Mouse (Mus musculus) stomach, embryonic 15.5 days (tissue): ENCODE results near the gene Npr1. TPM values are rescaled to one million over a fixed set of nuclear protein-coding genes. Genes with fewer than 3 reads are reported as not detected.

ENCODE experiments used
- ATAC-seq: fragments of 200-750 bp; cut with Nextera tagmentation; 2 replicates; pipeline ENCODE4 v1.8.0; 2017; ENCODE audit warnings: low read depth, moderate number of reproducible peaks, moderate TSS enrichment; ENCODE audit not compliant: insufficient read depth, low FRiP score
- H3K27ac ChIP-seq: fragments of 300-500 bp; sonication (generic); 2 replicates; pipeline ENCODE4 v1.5.1; 2015; ENCODE audit warnings: mild to moderate bottlenecking, inconsistent platforms
- H3K27me3 ChIP-seq: fragments of 300-500 bp; sonication (generic); replicated peaks from 2 replicates; pipeline ENCODE4 v1.6.1; 2015; ENCODE audit warnings: inconsistent platforms
- H3K36me3 ChIP-seq: fragments of 300-500 bp; sonication (generic); 2 replicates; pipeline ENCODE4 v1.6.1; 2015; ENCODE audit warnings: inconsistent platforms
- H3K4me1 ChIP-seq: fragments of 300-500 bp; sonication (generic); 2 replicates; pipeline ENCODE4 v1.6.1; 2015; ENCODE audit warnings: inconsistent platforms
- H3K4me2 ChIP-seq: fragments of 300-500 bp; sonication (generic); 2 replicates; pipeline ENCODE4 v1.6.1; 2015; ENCODE audit warnings: mild to moderate bottlenecking, inconsistent platforms
- H3K4me3 ChIP-seq: fragments of 300-500 bp; sonication (generic); replicated peaks from 2 replicates; pipeline ENCODE4 v1.5.1; 2015; ENCODE audit warnings: inconsistent platforms
- H3K9ac ChIP-seq: fragments of 300-500 bp; sonication (generic); 2 replicates; pipeline ENCODE4 v1.6.1; 2015; ENCODE audit warnings: inconsistent platforms
- H3K9me3 ChIP-seq: fragments of 300-500 bp; sonication (generic); 2 replicates; pipeline ENCODE4 v1.6.1; 2016; ENCODE audit warnings: inconsistent platforms
- WGBS: fragments of 180-500 bp; shearing (Covaris S2); methylation state at CpG from one replicate; pipeline ENCODE4 v1.1.7; 2015; 5-methylcytosine and 5-hydroxymethylcytosine counted together
- polyA plus RNA-seq: library from polyadenylated mRNA; unstranded; fragments of >200 nt; fragmentation: Nextera tagmentation; extraction: Ambion mirVana; gene quantifications from 2 replicates; pipeline ENCODE4 v1.2.1, GENCODE M21; 2015

Gene Npr1
- polyA plus RNA-seq, 1 experiment from 2014 or later, result 5.7 TPM

DNA sequence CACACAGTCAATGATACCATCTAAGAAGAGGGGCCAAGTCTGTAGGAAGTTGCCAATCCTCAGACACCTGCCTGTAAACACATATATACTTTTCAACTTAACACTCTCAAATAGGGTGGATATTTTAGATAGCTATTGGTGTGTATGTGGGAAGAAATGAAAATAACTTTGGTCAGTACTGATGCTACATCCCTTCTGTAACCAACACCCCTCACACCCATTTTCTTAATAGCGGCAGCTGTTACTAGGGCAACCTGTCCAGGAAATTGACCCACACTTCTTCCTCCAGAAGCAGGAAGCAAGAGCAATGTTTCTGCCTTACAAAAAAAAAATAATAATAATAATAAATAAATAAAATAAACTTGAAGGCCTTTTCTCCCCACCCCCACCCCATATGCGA, 33.3 kb downstream of the Npr1 start:
- WGBS, result 15% methylated on average over 2 of the region's 2 CpGs
- peak overlapping the region; percentile 95; the same call in 1 of the 2 replicates for H3K27ac ChIP-seq

DNA sequence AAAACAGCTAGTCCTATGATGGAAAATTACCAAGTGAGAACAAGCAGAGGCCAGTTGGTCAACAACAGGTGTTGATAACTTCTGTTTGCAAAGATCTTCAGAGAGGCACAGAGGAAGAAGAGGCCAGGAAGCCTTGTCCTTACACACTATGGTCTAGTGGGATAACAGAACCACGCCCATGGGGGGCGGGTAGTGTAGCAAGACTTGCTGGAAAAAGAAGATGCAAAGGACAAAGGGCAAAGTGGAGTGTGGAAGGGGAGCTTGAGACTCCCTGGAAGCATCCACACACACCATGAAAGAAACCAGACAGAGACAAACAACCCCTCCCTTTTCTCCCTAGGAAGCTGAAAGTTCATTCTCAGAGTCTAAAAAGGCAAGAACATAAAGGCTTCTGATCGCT, 36.1 kb downstream of the Npr1 start:
- H3K27ac ChIP-seq, result no peak overlapping the region
- no peak overlapping the region for H3K4me3 ChIP-seq
- 0 out of 2 replicates have a peak, but pooled peaks cover 4% of the 10 kb centered on the region for H3K36me3 ChIP-seq
- peaks cover 21% of the 10 kb centered on the region for H3K4me1 ChIP-seq
- H3K9me3 ChIP-seq, result no peaks in the 10 kb centered on the region
- H3K27me3 ChIP-seq, result no peaks in the 10 kb centered on the region
- 78% methylated on average over 3 of the region's 3 CpGs for WGBS
- no peak for ATAC-seq
- H3K4me2 ChIP-seq, result no peak overlapping the region
- H3K9ac ChIP-seq, result no peak overlapping the region

More for the DNA sequence above, 33.3 kb downstream of the Npr1 start:
- no peaks in the 10 kb centered on the region for H3K27me3 ChIP-seq
- H3K4me3 ChIP-seq, result peak overlapping the region; percentile 70
- no peaks in the 10 kb centered on the region for H3K9me3 ChIP-seq
- H3K4me2 ChIP-seq, result peak overlapping the region; percentile 91
- no peaks in the 10 kb centered on the region for H3K36me3 ChIP-seq
- H3K4me1 ChIP-seq, result peaks cover 21% of the 10 kb centered on the region
- peak overlapping the region; percentile 77; the same call in 1 of the 2 replicates for H3K9ac ChIP-seq
- no peak for ATAC-seq

DNA sequence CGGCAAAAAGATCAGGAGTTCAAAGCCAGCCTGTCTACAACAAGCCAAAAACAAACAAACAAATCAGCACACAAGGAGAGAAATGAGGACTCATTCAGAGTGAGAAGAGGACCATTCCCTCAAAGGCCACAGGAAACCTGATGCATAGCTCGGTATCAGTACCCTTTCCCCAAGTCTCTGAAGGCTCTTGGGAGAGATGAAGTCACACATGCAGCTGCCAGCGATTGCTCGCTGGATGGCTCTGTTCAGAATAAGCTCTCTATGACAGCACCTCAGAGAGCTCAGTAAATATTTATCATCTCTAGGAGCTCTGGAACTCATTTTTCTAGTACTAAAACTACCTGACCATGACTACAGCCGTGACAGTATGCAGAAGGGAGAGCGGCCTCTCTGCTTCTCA, 37.5 kb downstream of the Npr1 start:
- H3K9ac ChIP-seq, result no peak overlapping the region
- no peaks in the 10 kb centered on the region for H3K9me3 ChIP-seq
- H3K27me3 ChIP-seq, result no peaks in the 10 kb centered on the region
- H3K27ac ChIP-seq, result no peak overlapping the region
- H3K36me3 ChIP-seq, result peaks cover 10% of the 10 kb centered on the region
- H3K4me1 ChIP-seq, result peaks cover 17% of the 10 kb centered on the region
- no peak for ATAC-seq
- no peak overlapping the region for H3K4me2 ChIP-seq
- 63% methylated on average over 6 of the region's 6 CpGs for WGBS
- H3K4me3 ChIP-seq, result no peak overlapping the region

DNA sequence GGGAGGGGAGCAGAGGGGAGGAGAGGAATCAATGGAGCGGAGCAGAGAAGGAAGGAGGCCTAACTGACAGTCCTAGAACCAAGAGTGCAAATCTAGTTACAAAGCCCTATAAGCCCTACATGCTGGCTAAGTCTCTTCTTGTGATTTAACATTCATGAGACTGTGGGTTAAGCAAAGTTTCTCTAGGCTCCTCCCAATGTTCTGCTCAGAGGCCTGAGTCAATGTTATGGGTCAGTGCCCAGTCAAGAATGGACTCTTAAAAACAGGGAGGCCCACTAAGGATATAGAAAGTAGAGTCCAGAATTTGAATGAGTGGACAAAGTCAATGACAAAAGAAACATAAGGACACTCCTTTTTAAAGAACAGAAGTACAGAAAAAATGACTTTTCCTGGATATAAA, 38.1 kb downstream of the Npr1 start:
- WGBS, result 69% methylated on average over 1 of the region's 1 CpGs
- H3K4me3 ChIP-seq, result no peak overlapping the region
- peaks cover 17% of the 10 kb centered on the region for H3K4me1 ChIP-seq
- no peak for ATAC-seq
- H3K27ac ChIP-seq, result no peak overlapping the region
- H3K9me3 ChIP-seq, result no peaks in the 10 kb centered on the region
- H3K4me2 ChIP-seq, result no peak overlapping the region
- no peak overlapping the region for H3K9ac ChIP-seq
- peaks cover 16% of the 10 kb centered on the region for H3K36me3 ChIP-seq
- H3K27me3 ChIP-seq, result no peaks in the 10 kb centered on the region

DNA sequence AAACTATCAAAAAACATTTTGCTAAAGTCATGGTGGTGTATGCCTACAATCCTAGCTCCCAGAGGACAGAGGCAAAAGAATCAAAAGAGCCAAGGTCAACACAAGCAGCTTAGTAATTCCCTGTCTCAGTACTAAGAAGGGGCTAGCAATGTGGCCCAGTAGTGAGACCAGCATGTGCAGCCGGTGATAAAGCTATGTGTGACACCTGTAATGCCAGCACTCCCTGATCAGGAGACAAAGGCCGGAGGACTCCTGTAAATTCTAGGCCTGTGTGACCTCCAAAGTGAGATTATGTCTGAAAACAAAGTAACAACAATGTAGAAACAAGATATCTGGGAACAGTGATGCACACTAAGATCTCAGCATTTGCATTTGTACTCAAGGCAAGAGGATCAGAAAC, 40.2 kb downstream of the Npr1 start:
- Histone ChIP-seq H3K4me3 (no peak overlapping the region), H3K27ac (no peak overlapping the region), H3K4me1 (peaks cover 4% of the 10 kb centered on the region; the same call in 1 of the 2 replicates), H3K27me3 (no peaks in the 10 kb centered on the region), H3K4me2 (no peak overlapping the region), H3K36me3 (peaks cover 24% of the 10 kb centered on the region), H3K9me3 (no peaks in the 10 kb centered on the region), H3K9ac (no peak overlapping the region)
- WGBS, result 72% methylated on average over 2 of the region's 2 CpGs
- no peak for ATAC-seq

DNA sequence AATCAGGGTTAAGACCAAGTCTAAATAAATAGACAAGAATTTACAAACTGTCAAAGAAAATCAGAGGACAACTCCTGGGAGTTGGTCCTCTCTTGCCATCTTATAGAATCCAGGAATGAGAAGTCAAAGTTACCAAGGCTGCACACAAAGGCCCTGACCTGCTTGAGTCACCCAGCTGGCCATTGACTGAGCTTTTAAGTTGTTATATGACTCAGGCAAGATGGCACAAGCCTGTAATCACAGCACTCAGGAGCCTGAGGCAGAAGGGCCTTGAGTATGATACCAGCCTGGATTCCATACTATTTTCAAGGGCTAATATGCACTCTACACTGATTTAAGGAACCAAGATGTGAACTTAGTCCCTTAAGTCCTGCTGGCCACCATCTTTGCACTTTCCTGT, 42.1 kb downstream of the Npr1 start:
- no peak overlapping the region for H3K4me3 ChIP-seq

DNA sequence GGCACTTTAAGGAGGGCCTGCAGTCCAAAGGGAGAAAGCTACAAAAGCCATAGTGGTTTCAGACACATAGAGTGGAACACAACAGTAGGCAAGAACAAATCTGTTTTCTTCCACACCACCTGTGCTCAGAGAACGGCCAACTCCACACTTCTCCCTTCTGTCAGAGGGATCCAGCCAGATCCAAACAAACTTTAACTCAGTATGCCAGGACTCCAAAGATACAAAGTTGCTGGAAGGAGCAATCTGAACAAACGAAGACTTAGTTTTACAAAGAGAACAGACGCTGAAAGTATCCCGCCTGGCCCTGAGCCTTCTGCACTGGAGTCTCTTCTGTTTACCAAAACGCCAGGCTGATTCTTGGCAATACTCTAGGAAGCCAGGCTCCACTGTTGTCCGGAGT, 45.0 kb downstream of the Npr1 start:
- ATAC-seq, result no peak
- H3K36me3 ChIP-seq, result peaks cover 41% of the 10 kb centered on the region

More for the DNA sequence above, 42.1 kb downstream of the Npr1 start:
- Histone ChIP-seq H3K4me2 (no peak overlapping the region), H3K4me1 (no peaks in the 10 kb centered on the region; the same call in 1 of the 2 replicates), H3K9me3 (no peaks in the 10 kb centered on the region), H3K36me3 (peaks cover 32% of the 10 kb centered on the region), H3K27me3 (no peaks in the 10 kb centered on the region), H3K27ac (no peak overlapping the region), H3K9ac (no peak overlapping the region)
- ATAC-seq, result no peak

DNA sequence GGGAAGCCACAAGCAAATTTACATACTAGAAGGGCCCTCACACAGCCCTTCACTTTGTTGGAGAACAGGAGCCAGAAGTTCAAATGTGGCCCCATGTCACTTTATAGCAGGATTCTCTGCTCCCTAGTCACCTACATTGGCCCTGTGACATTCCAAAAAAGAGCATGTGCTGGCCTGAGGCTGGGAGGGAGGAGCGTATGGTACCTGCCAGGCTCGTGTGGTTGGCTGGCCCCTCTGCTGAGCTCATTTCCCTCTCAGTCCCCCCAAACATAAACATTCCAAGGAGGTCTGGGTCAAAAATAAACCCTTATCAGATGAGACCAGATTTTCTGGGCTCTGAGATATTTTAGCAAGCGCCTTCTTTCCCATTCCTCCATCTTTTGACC, 52.7 kb downstream of the Npr1 start:
- no peak; the same call in 1 of the 2 replicates for ATAC-seq
- H3K9me3 ChIP-seq, result no peaks in the 10 kb centered on the region
- H3K4me1 ChIP-seq, result no peaks in the 10 kb centered on the region
- no peak overlapping the region for H3K9ac ChIP-seq
- H3K36me3 ChIP-seq, result peaks cover 46% of the 10 kb centered on the region
- no peaks in the 10 kb centered on the region for H3K27me3 ChIP-seq
- H3K4me3 ChIP-seq, result no peak overlapping the region
- WGBS, result 44% methylated on average over 3 of the region's 3 CpGs
- H3K27ac ChIP-seq, result no peak overlapping the region
- H3K4me2 ChIP-seq, result no peak overlapping the region

More for the DNA sequence above, 45.0 kb downstream of the Npr1 start:
- Histone ChIP-seq H3K4me1 (no peaks in the 10 kb centered on the region), H3K4me3 (no peak overlapping the region), H3K9ac (no peak overlapping the region), H3K27me3 (no peaks in the 10 kb centered on the region), H3K27ac (no peak overlapping the region), H3K4me2 (no peak overlapping the region), H3K9me3 (no peaks in the 10 kb centered on the region)
- WGBS, result 84% methylated on average over 6 of the region's 6 CpGs

DNA sequence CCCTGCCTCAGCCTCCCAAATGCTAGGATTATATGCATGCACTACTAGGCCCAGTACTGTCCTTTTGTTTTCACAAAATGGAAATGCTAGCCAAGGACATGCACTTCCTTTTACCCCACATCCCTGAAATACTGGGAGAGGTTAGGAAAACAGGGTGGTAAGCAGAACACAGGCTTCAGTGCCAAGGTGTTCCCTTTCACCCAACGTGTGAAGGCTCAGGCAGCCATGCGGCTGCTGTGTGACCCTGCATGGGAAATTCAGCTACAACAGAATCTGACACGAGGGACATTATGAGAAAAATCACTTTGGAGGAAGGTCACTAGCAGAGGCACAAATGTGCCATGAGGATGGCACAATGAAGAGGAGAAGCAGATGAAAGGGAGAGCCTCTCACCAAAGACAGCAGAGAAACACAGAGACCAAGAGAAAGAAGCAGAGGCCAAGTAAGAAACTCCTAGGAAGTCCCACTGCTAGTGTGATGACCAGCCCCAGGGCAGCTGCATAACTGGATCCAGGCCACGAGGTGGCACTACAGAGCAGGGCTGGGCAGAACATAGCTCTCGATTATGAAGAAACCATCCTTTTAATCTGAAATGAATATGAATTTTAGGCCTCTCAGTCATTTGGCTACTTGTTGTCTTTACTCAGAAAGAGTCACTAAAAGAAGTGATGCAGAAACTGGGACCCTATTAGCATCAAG, 53.2 kb downstream of the Npr1 start:
- ATAC-seq, result peak; percentile 60; the same call in 1 of the 2 replicates
- 45% methylated on average over 5 of the region's 5 CpGs for WGBS
- Histone ChIP-seq H3K36me3 (peaks cover 46% of the 10 kb centered on the region), H3K4me3 (no peak overlapping the region), H3K4me1 (no peaks in the 10 kb centered on the region), H3K27ac (no peak overlapping the region), H3K9ac (no peak overlapping the region), H3K27me3 (no peaks in the 10 kb centered on the region), H3K9me3 (no peaks in the 10 kb centered on the region), H3K4me2 (no peak overlapping the region)

DNA sequence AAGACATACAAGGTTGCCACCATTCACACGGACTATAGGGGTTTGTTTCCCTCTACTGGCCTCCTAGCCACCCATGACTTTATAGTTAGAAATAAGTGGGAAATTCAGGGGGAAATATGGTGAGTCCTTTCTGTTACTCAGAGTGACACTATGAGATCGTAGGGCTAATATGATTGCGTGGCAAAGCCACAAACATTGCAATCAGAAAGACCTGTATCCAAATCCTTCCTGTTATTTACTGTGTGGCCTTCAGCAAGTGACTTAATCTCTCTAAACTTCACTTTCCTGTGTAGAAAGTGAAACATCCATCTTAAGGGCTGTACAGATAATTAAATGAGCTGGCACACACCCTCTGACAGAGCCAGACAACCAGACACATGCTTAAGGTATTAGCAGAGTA, 56.9 kb downstream of the Npr1 start:
- no peak overlapping the region for H3K9ac ChIP-seq
- 88% methylated on average over 3 of the region's 3 CpGs for WGBS
- H3K4me3 ChIP-seq, result no peak overlapping the region
- no peaks in the 10 kb centered on the region for H3K27me3 ChIP-seq
- no peak overlapping the region for H3K27ac ChIP-seq
- H3K36me3 ChIP-seq, result peaks cover 55% of the 10 kb centered on the region
- no peaks in the 10 kb centered on the region for H3K4me1 ChIP-seq
- H3K4me2 ChIP-seq, result no peak overlapping the region
- no peaks in the 10 kb centered on the region for H3K9me3 ChIP-seq
- no peak for ATAC-seq

DNA sequence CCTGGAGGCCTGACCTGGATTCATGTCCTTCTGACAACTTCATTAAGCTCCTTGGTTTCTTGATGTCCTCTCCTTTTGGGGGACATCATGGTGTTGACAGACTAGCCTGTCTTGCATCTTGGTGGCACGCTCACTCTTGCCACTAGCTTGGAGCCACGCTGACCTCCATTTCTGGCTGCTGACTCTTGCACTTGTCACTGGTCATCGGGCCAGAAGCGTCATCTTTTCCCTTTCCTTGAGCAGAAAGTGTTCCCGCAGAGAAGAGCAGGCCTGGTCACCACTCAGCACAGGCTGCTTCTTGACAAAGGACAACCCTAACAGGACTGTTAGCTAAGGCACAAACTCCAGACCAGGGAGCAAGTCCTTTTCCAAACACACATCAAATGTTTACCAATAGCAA, 59.3 kb downstream of the Npr1 start:
- ATAC-seq, result no peak
- Histone ChIP-seq H3K9ac (no peak overlapping the region), H3K36me3 (peaks cover 65% of the 10 kb centered on the region), H3K4me1 (no peaks in the 10 kb centered on the region), H3K4me2 (no peak overlapping the region), H3K27me3 (no peaks in the 10 kb centered on the region), H3K4me3 (no peak overlapping the region), H3K9me3 (no peaks in the 10 kb centered on the region), H3K27ac (no peak overlapping the region)
- WGBS, result 88% methylated on average over 5 of the region's 5 CpGs

DNA sequence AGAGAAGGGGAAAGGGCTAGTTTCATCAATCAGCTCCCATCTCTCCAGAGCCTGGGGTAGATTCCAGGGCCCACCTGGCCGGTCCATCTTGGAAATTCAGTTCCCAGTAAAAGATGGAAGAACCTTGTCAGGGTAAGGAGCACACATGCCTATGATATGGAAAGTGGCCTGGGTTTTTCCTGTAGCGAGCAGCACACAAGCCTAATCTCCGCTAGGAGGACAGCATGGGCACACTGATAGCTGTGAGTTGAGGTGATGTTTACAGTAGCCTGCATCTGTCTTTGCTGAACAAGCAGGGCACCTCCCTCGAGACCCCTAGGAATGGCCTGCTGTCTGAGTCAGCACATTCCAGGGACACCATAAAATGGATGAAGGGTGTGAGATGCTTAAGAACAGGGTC, 61.1 kb downstream of the Npr1 start:
- no peak for ATAC-seq
- 64% methylated on average over 4 of the region's 4 CpGs for WGBS

DNA sequence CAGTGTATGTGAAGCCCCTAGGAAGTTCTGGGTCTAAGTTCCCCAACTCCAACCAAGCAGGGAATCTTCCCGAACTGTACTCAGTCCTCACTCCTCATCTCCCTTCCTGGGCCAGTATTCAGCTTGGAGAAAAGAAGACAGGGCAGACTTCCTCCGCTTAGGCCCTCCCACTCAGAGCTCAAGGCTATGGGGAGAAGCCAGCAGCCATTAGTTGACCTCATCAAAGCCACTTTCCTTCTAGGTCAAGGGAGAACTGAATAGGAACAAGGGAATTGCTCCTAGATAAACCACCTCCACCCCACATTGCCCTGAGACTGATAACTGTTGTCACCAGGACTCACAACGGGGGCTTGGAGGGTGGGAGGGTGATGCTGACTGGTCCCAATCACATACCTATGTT, 61.5 kb downstream of the Npr1 start:
- Histone ChIP-seq H3K27me3 (no peaks in the 10 kb centered on the region), H3K27ac (no peak overlapping the region), H3K9ac (no peak overlapping the region), H3K4me2 (no peak overlapping the region), H3K4me1 (no peaks in the 10 kb centered on the region), H3K9me3 (no peaks in the 10 kb centered on the region), H3K4me3 (no peak overlapping the region), H3K36me3 (peaks cover 72% of the 10 kb centered on the region)
- 87% methylated on average over 3 of the region's 3 CpGs for WGBS
- no peak for ATAC-seq

More for the DNA sequence above, 61.1 kb downstream of the Npr1 start:
- H3K36me3 ChIP-seq, result peaks cover 72% of the 10 kb centered on the region
- no peak overlapping the region for H3K27ac ChIP-seq
- no peaks in the 10 kb centered on the region for H3K27me3 ChIP-seq
- no peak overlapping the region for H3K4me2 ChIP-seq
- H3K9me3 ChIP-seq, result no peaks in the 10 kb centered on the region
- no peak overlapping the region for H3K4me3 ChIP-seq
- no peaks in the 10 kb centered on the region for H3K4me1 ChIP-seq
- H3K9ac ChIP-seq, result no peak overlapping the region
